Mouse (Mus musculus) spleen, embryonic (tissue): ENCODE results near the gene Mbnl2.

Experiments
- CTCF ChIA-PET: fragments of 350-600 bp; sonication (Branson Sonifier 250); formaldehyde crosslinking; loops from one replicate; lab custom pipeline; 2022; lab: Charles Lee

Gene Mbnl2

GRCm38 (mm10) chr14:120378002-120378401, 102.5 kb downstream of the Mbnl2 start:
- CTCF ChIA-PET: no interaction called here

GRCm38 (mm10) chr14:120379716-120380115, 104.2 kb downstream of the Mbnl2 start:
- CTCF ChIA-PET: no interaction called here

GRCm38 (mm10) chr14:120381378-120382134, 106.1 kb downstream of the Mbnl2 start:
- CTCF ChIA-PET: interaction anchor here (0.5 kb wide), 1 partner anchor 38 kb away, joined by 3 read pairs; no protein-coding TSS in a partner anchor

GRCm38 (mm10) chr14:120382179-120382578, 106.7 kb downstream of the Mbnl2 start:
- CTCF ChIA-PET: no interaction called here

GRCm38 (mm10) chr14:120383186-120383851, 107.8 kb downstream of the Mbnl2 start:
- CTCF ChIA-PET: interaction anchor here (0.6 kb wide), 1 partner anchor 12 kb away, joined by 9 read pairs; no protein-coding TSS in a partner anchor

- CTCF ChIA-PET: interaction anchor here (0.7 to 0.8 kb wide), 3 partner anchors 32 to 63 kb away, joined by 3 to 4 read pairs (median 3); no protein-coding TSS in a partner anchor
These were observed 109.1 kb downstream of the Mbnl2 start for GRCm38 (mm10) chr14:120384615-120385014.

GRCm38 (mm10) chr14:120387293-120387692, 111.8 kb downstream of the Mbnl2 start:
- CTCF ChIA-PET: no interaction called here

- CTCF ChIA-PET: interaction anchor here (0.5 kb wide), 1 partner anchor 77 kb away, joined by 6 read pairs; no protein-coding TSS in a partner anchor
These were observed 113.6 kb downstream of the Mbnl2 start for GRCm38 (mm10) chr14:120388818-120389691.

GRCm38 (mm10) chr14:120390231-120390944, 114.9 kb downstream of the Mbnl2 start:
- CTCF ChIA-PET: no interaction called here

GRCm38 (mm10) chr14:120391701-120392100, 116.2 kb downstream of the Mbnl2 start:
- CTCF ChIA-PET: no interaction called here

- CTCF ChIA-PET: no interaction called here
These were observed 117.0 kb downstream of the Mbnl2 start for GRCm38 (mm10) chr14:120392441-120392840.

GRCm38 (mm10) chr14:120393441-120393840, 118.0 kb downstream of the Mbnl2 start:
- CTCF ChIA-PET: no interaction called here

- CTCF ChIA-PET: interaction anchor here (0.6 kb wide), 1 partner anchor 1736 kb away, joined by 4 read pairs; no protein-coding TSS in a partner anchor
These were observed 118.7 kb downstream of the Mbnl2 start for GRCm38 (mm10) chr14:120394216-120394615.

- CTCF ChIA-PET: interaction anchor here (0.6 kb wide), 1 partner anchor 11 kb away, joined by 9 read pairs; no protein-coding TSS in a partner anchor
These were observed 119.4 kb downstream of the Mbnl2 start for GRCm38 (mm10) chr14:120394827-120395226.

- CTCF ChIA-PET: no interaction called here
These were observed 120.0 kb downstream of the Mbnl2 start for GRCm38 (mm10) chr14:120395501-120395900.

GRCm38 (mm10) chr14:120397871-120398647, 122.6 kb downstream of the Mbnl2 start:
- CTCF ChIA-PET: interaction anchor here (1.6 kb wide), 1 partner anchor 134 kb away, joined by 7 read pairs; no protein-coding TSS in a partner anchor

GRCm38 (mm10) chr14:120399614-120400013, 124.1 kb downstream of the Mbnl2 start:
- CTCF ChIA-PET: interaction anchor here (0.5 kb wide), 1 partner anchor 81 kb away, joined by 3 read pairs; no protein-coding TSS in a partner anchor

GRCm38 (mm10) chr14:120401158-120401557, 125.7 kb downstream of the Mbnl2 start:
- CTCF ChIA-PET: no interaction called here

- CTCF ChIA-PET: interaction anchor here (0.6 kb wide), 1 partner anchor 332 kb away, joined by 3 read pairs; no protein-coding TSS in a partner anchor
These were observed 127.2 kb downstream of the Mbnl2 start for GRCm38 (mm10) chr14:120402715-120403114.

GRCm38 (mm10) chr14:120404364-120404763, 128.9 kb downstream of the Mbnl2 start:
- CTCF ChIA-PET: interaction anchor here (0.7 kb wide), 1 partner anchor 1504 kb away, joined by 3 read pairs; no protein-coding TSS in a partner anchor
